Mouse (Mus musculus): ENCODE results near the gene Cemip. TPM values are rescaled to one million over a fixed set of nuclear protein-coding genes. Genes with fewer than 3 reads are reported as not detected.
A peak's percentile ranks its signal among the peaks of the same experiment; 100 is the strongest.
"Not testable (repeated sequence)": the region's sequence is repeated elsewhere in the genome, so short reads cannot be mapped to it uniquely, and the experiment has no call there.

The Cemip gene
- total and polyA plus RNA-seq, 3 experiments: 0.47 to 1.6 (median 1.0) TPM

- no peak for DNase-seq
These were observed 194.0 kb downstream of the Cemip start for GRCm38 (mm10) chr7:83892333-83892669.

GRCm38 (mm10) chr7:83891433-83892332 is 194.6 kb downstream of the Cemip start:
- peak; percentile 100 for DNase-seq

GRCm38 (mm10) chr7:83889946-83890345 is 196.4 kb downstream of the Cemip start:
- not testable (repeated sequence) for DNase-seq

- peak; percentile 80 for DNase-seq
These were observed 196.9 kb downstream of the Cemip start for GRCm38 (mm10) chr7:83889383-83889782.

- DNase-seq: no peak
These were observed 199.8 kb downstream of the Cemip start for GRCm38 (mm10) chr7:83886366-83887129.

- DNase-seq: no peak
These were observed 200.5 kb downstream of the Cemip start for GRCm38 (mm10) chr7:83885835-83886234.

GRCm38 (mm10) chr7:83884921-83885532 is 201.3 kb downstream of the Cemip start:
- no peak for DNase-seq

GRCm38 (mm10) chr7:83884021-83884658 is 202.2 kb downstream of the Cemip start, which contains the start of the genes Tlnrd1 and Mesd:
TSS of gene Tlnrd1 (minus strand) at chr7:83884305.
TSS of gene Mesd (plus strand) at chr7:83884466.
- peak; percentile 95 for DNase-seq

GRCm38 (mm10) chr7:83883276-83884020 is 202.9 kb downstream of the Cemip start:
- DNase-seq: peak; percentile 91

Other genes with a start within 250 kb of the Cemip start
- gene Tlnrd1, start 202.2 kb downstream of the Cemip start, total RNA-seq (2021): 10 to 100 TPM; 12.3 to 16.6 TPM
- gene Tlnrd1, start 202.2 kb downstream of the Cemip start, polyA plus RNA-seq (2012; rRNA removed): 35.7 and 42.8 TPM in 2 replicates
- 100 to 1,000 TPM; 122 to 130 TPM for gene Mesd, start 202.0 kb downstream of the Cemip start, total RNA-seq (2021)
- gene Mesd, start 202.0 kb downstream of the Cemip start, polyA plus RNA-seq (2012; rRNA removed): 7.4 and 9.6 TPM in 2 replicates
- 10 to 100 TPM; 31.0 to 32.1 TPM for gene Abhd17c, start 65.4 kb upstream of the Cemip start, total RNA-seq (2021)
- gene Abhd17c, start 65.4 kb upstream of the Cemip start, polyA plus RNA-seq (2012; rRNA removed): 43.7 and 45.6 TPM in 2 replicates

All from adrenal gland, adult 2 months (tissue).